Mouse (Mus musculus) liver, adult 2 months (tissue): ENCODE results near the gene Prss43. TPM values are rescaled to one million over a fixed set of nuclear protein-coding genes. Genes with fewer than 3 reads are reported as not detected.

ENCODE experiments used
- DNase-seq: peaks from one replicate; pipeline ENCODE4 v3.0.0-alpha.2; 2011; ENCODE audit warnings: low read depth, low spot score; ENCODE audit errors: extremely low read depth
- H3K27ac ChIP-seq: fragments of 200-500 bp; replicated peaks from 2 replicates; pipeline ENCODE4 v1.5.1; 2012; ENCODE audit warnings: low read depth, mild to moderate bottlenecking, control low read depth, inconsistent platforms, low read length; ENCODE audit not compliant: insufficient read depth
- H3K27me3 ChIP-seq: fragments of 200-500 bp; 2 replicates; pipeline ENCODE4 v1.6.1; 2012; ENCODE audit warnings: mild to moderate bottlenecking, moderate library complexity, low read length, inconsistent platforms; ENCODE audit not compliant: control insufficient read depth, insufficient read depth
- H3K36me3 ChIP-seq: fragments of 200-500 bp; 2 replicates; pipeline ENCODE4 v1.6.1; 2012; ENCODE audit warnings: low read length, inconsistent platforms; ENCODE audit not compliant: control insufficient read depth, insufficient read depth
- H3K4me1 ChIP-seq: fragments of 200-500 bp; 2 replicates; pipeline ENCODE4 v1.6.1; 2011; ENCODE audit warnings: low read length; ENCODE audit not compliant: control insufficient read depth, insufficient read depth
- H3K4me3 ChIP-seq: fragments of 200-500 bp; 2 replicates; pipeline ENCODE4 v1.5.1; 2011; ENCODE audit warnings: low read depth, mild to moderate bottlenecking, control low read depth, low read length, moderate library complexity; ENCODE audit not compliant: insufficient read depth
- H3K79me2 ChIP-seq: fragments of 200-500 bp; 2 replicates; pipeline ENCODE4 v1.6.1; 2012; ENCODE audit warnings: inconsistent platforms, mild to moderate bottlenecking, low read length, moderate library complexity; ENCODE audit not compliant: control insufficient read depth, insufficient read depth
- H3K9ac ChIP-seq: fragments of 200-500 bp; 2 replicates; pipeline ENCODE4 v1.6.1; 2012; ENCODE audit warnings: low read depth, mild to moderate bottlenecking, control low read depth, inconsistent platforms, low read length
- CTCF ChIP-seq: fragments of 200-500 bp; IDR thresholded peaks from 2 replicates; pipeline ENCODE4 v1.5.1; 2011; ENCODE audit warnings: low read depth, low read length, control low read depth
- POLR2A ChIP-seq: fragments of 200-500 bp; IDR thresholded peaks from 2 replicates; pipeline ENCODE4 v1.6.1; 2011; ENCODE audit warnings: low read length, control low read depth; ENCODE audit not compliant: insufficient read depth; ENCODE audit errors: extremely low read depth
- WGBS: fragments of 180-500 bp; shearing (Covaris S2); methylation state at CpG from one replicate; pipeline ENCODE4 v1.1.7; 2018; 5-methylcytosine and 5-hydroxymethylcytosine counted together
- polyA plus RNA-seq: library from polyadenylated mRNA; depleted of rRNA; stranded (reverse); fragments of >200 nt; gene quantifications from 2 replicates; pipeline ENCODE4 v1.2.3, GENCODE M21; 2012
- total RNA-seq: library from RNA; depleted of rRNA; stranded (reverse); fragments of >200 nt; gene quantifications from 2 replicates; pipeline ENCODE4 v1.2.3, GENCODE M21; 2014

The Prss43 gene
- total and polyA plus RNA-seq, 2 experiments: not detected

- peaks cover 1% of the 10 kb centered on the region for H3K36me3 ChIP-seq
- 24% methylated on average over 3 of the region's 3 CpGs for WGBS
- peak overlapping the region; percentile 72 for H3K27ac ChIP-seq
- peaks cover 29% of the 10 kb centered on the region for H3K4me1 ChIP-seq
- DNase-seq: no peak
- H3K79me2 ChIP-seq: no peaks in the 10 kb centered on the region; the same call in 1 of the 2 replicates
- no peak overlapping the region for H3K4me3 ChIP-seq
- no peaks in the 10 kb centered on the region for H3K27me3 ChIP-seq
- TF ChIP-seq POLR2A: no peak
- no peak for TF ChIP-seq CTCF
- peak overlapping the region; percentile 19 for H3K9ac ChIP-seq
Measured at GRCm38 (mm10) chr9:110874660-110875191, 48.2 kb downstream of the Prss43 start.

- Histone ChIP-seq H3K27me3 (no peaks in the 10 kb centered on the region), H3K27ac (peak overlapping the region; percentile 72)
- 39% methylated on average over 5 of the region's 6 CpGs for WGBS
Measured at GRCm38 (mm10) chr9:110875288-110875695, 48.8 kb downstream of the Prss43 start.

GRCm38 (mm10) chr9:110877353-110877752, 50.9 kb downstream of the Prss43 start:
- Histone ChIP-seq H3K79me2 (peaks cover 13% of the 10 kb centered on the region; the same call in 1 of the 2 replicates), H3K36me3 (no peaks in the 10 kb centered on the region), H3K4me3 (no peak overlapping the region), H3K27me3 (no peaks in the 10 kb centered on the region), H3K27ac (peak overlapping the region; percentile 88), H3K4me1 (peaks cover 36% of the 10 kb centered on the region), H3K9ac (peak overlapping the region; percentile 27; the same call in 1 of the 2 replicates)
- no peak for TF ChIP-seq CTCF
- 0 out of 2 replicates have a peak, but pooled peaks have one; percentile 8 for TF ChIP-seq POLR2A
- WGBS: 30% methylated on average over 1 of the region's 1 CpGs
- DNase-seq: peak; percentile 96

More at GRCm38 (mm10) chr9:110875288-110875695, 48.8 kb downstream of the Prss43 start:
- Histone ChIP-seq H3K4me1 (peaks cover 29% of the 10 kb centered on the region), H3K36me3 (no peaks in the 10 kb centered on the region), H3K4me3 (no peak overlapping the region), H3K79me2 (no peaks in the 10 kb centered on the region; the same call in 1 of the 2 replicates), H3K9ac (peak overlapping the region; percentile 19; the same call in 1 of the 2 replicates)
- TF ChIP-seq POLR2A (0 out of 2 replicates have a peak, but pooled peaks have one; percentile 17), CTCF (no peak)
- DNase-seq: peak; percentile 98

- TF ChIP-seq POLR2A (no peak), CTCF (no peak)
- H3K27me3 ChIP-seq: no peaks in the 10 kb centered on the region
- WGBS: 18% methylated on average over 5 of the region's 5 CpGs
- H3K27ac ChIP-seq: peak overlapping the region; percentile 95
- no peak overlapping the region for H3K4me3 ChIP-seq
- peaks cover 36% of the 10 kb centered on the region for H3K4me1 ChIP-seq
- H3K36me3 ChIP-seq: no peaks in the 10 kb centered on the region
- peak overlapping the region; percentile 30 for H3K9ac ChIP-seq
- peak; percentile 97 for DNase-seq
- H3K79me2 ChIP-seq: peaks cover 13% of the 10 kb centered on the region; the same call in 1 of the 2 replicates
Measured at GRCm38 (mm10) chr9:110877888-110878287, 51.4 kb downstream of the Prss43 start.

GRCm38 (mm10) chr9:110879191-110879920, 52.9 kb downstream of the Prss43 start, which contains the start of gene Als2cl:
TSS of gene Als2cl (plus strand) at chr9:110879870.
- Histone ChIP-seq H3K4me3 (peak within 1 kb of the TSS; percentile 65), H3K27me3 (no peaks in the 10 kb centered on the region), H3K79me2 (peaks cover 13% of the 10 kb centered on the region; the same call in 1 of the 2 replicates), H3K36me3 (peaks cover under 1% of the 10 kb centered on the region; the same call in 1 of the 2 replicates), H3K9ac (peak within 1 kb of the TSS; percentile 91), H3K27ac (peak within 1 kb of the TSS; percentile 95), H3K4me1 (peaks cover 33% of the 10 kb centered on the region)
- peak; percentile 68 for DNase-seq
- TF ChIP-seq POLR2A (no peak), CTCF (no peak)
- WGBS: 7% methylated on average over 12 of the region's 12 CpGs
